Mouse (Mus musculus): ENCODE measurements around the gene Trpv3. TPM values are rescaled to one million over a fixed set of nuclear protein-coding genes. Genes with fewer than 3 reads are reported as not detected.
A peak's percentile ranks its signal among the peaks of the same experiment; 100 is the strongest.

The Trpv3 gene
- polyA plus RNA-seq (2017; shearing (Covaris generic)), result not detected

GRCm38 (mm10) chr11:73267267-73267666 is at the start of gene Trpv3:
Trpv3 (plus strand) TSS chr11:73267388.
- no peak for ATAC-seq

DNA sequence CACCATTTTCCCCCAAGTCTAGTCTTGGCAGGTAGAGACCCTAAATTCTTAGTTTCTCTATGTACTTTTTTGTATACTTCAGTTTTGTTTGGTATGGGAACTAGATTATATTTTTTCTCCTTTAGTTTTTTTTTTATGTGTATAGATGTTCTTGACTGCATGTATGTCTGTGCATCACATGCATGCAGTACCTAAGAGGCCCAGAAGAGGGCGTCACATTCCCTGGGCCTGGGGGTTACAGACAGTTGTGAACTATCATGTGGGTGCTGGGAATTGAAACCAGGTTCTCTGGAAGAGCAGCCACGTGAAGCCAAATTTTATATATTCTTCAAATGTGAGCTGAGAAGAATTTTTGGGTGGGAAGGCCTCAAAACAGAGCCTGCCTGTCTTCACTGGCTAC is 47.5 kb upstream of the Trpv3 start:
- ATAC-seq, result no peak

DNA sequence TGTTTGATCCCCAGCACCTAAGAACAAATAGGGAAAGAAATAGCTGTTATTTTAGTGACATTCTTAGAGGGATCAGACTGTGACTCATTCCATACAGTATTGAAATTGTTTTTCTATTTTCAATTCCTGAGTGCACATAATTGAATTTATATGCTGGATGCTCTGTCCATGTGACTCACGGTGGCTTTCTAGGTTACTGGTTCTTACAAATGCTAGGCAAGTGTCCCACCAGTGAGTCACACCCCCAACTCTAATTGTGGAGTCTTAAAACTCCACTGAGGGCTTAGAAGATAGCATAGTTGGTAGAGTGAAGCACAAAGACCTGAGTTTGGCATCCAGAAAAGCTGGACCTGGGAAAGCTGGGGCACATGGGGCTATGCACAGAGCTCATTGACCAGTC is 46.5 kb upstream of the Trpv3 start:
- ATAC-seq, result no peak

DNA sequence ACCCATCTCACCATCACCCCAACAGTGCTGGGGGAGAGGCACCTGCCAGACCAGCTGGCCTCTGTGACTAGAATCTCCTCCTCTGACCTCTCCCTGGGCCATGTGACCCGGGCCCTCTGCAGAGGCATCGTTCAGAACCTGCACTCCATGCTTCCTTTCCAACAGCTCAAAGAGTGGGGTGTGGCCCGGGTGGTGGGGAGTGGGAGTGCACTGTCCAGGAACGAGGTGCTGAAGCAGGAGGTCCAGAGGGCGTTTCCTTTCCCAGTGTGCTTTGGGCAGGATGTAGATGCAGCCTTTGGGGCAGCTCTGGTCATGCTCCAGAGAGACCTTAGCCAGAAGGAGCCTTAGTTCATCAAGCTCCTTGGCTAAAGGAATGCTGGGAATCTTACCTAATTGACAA is 44.3 kb upstream of the Trpv3 start:
- ATAC-seq, result no peak

DNA sequence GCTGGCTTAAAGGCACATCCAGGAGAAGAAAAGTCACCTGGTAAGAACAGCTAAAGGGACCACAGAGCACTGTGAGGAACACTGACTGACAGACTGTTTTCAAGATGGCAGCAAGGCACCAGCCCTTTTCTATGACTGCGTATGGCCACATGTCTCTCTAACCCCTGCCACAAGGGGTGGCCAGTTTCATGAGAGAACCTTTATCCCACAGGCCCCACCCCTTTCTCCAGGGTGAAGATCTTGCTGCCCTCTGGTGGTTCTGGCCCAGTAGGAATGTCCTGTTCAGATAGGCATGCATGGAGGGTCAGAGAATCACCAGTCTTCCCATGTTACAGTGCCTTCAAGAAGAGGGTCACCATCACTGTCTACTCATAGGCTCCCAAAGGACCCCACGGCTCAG is 43.2 kb upstream of the Trpv3 start:
- ATAC-seq, result no peak

DNA sequence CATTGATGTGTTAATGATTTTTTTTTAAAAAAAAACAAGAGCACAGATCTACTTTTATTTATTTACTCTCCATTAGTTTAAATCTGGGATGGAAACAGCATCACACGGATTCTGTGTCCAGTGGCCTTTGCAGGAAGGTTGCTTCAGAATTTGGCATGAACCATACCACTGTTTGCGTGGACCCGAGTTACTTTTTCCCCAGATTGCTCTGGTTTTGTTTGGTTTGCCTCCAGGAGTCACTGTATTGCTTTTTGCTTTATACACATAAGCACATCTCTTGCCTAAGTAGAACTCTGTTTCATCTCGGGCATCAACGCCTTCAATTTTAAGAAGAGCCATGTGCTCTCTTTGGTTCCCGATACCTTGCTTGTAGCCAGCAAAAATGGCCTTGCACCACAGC is 41.3 kb upstream of the Trpv3 start:
- ATAC-seq, result no peak

DNA sequence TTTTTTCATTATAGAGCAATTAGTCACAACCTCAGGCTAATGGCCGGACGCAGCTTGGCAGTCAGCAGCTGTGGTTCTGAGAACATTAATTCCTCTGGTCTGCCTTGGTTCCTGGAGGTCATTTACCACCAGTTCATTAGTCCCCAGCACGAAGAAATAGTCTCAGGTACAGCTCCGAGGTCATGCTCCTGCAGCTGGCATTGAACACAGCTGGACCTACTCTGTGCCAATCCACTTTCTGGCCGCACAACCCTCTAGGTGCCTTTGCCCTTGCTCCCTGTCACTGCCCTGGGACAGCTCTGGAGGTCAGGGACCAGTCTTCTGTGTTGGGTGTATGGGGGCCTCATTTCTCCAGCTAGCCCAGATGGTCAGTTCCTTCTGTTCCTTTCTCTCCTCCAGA is 38.3 kb upstream of the Trpv3 start:
- ATAC-seq, result no peak

- no peak for ATAC-seq
Observed at GRCm38 (mm10) chr11:73230081-73230480, 37.1 kb upstream of the Trpv3 start.

DNA sequence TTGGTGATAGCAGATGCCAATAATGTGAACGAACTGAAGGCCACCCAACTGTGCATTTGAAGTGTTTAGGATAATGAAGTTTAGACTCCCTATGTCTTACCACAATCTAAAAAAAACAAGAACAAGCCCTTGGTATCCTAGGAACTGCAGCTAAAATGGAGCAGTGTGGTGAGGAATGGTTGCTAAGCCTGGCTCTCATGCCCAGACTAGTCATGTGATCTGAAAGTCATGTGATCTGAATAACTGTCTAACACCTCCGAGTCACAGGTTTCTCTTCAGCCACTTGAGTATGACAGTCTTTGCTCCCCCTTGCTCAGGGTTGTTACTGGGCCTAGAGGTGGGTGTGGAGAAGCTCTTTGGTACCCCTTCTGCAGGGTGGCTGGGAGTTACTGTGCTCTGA is 34.7 kb upstream of the Trpv3 start:
- ATAC-seq, result no peak

DNA sequence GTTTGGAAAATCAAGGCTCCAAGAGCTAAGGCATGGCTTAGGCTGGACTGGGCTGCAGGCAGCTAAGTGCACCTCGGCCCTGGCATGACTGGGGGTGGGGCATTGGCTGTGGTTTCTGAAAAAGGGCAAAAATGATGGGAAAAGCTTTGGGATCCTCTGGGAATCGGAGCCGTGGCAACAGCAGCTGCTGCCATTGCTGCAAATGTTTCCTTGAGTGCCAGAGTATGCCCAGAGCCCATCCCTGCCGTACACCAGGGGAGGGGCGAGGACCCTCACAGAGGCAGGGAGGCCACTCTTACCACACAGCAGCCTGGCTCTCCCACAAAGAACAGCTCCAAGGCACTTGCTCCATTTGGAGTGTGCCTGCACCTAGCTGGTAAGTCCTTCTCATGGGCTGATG is 33.2 kb upstream of the Trpv3 start, which contains the start of gene Trpv1:
TSS of gene Trpv1 (plus strand) at position 301 of the 400 bp plus-strand sequence.
- ATAC-seq, result no peak

DNA sequence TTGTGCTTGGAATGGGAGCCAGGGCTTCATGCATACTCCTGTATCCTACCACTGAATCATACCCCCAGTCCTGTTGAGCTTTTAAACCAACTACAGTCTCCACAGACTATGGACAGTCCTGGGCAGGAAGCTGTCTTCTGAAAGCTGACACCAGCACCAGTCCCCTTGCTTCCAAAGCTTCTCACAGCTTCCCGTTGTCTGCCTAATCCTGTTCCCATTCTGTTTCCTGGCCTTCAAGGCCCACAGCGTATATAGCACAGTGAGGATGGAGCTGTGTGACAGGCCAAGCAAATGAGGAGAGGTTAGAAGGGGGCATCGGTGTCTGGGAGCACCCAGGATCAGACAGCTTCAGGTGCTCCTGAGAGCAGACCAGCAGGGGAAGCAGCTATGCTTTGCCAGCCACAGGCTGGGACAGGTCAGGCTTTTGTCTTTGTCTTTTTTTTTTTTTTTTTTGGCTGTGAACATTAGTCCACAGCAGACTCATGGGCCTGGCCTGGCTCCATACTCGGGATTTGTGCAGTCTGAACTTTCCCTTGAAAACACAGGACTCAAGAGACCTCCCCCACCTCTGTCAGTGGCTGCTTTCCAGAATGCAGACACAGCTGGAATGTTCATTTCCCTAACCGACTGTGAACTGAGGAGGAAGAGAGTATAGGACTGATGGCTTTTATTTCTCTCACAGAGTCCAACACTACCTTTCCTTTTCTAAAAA is 31.0 kb upstream of the Trpv3 start:
- ATAC-seq, result no peak

- no peak for ATAC-seq
Observed at GRCm38 (mm10) chr11:73236731-73237130, 30.5 kb upstream of the Trpv3 start.

GRCm38 (mm10) chr11:73242199-73242598 is 25.0 kb upstream of the Trpv3 start:
- no peak for ATAC-seq

DNA sequence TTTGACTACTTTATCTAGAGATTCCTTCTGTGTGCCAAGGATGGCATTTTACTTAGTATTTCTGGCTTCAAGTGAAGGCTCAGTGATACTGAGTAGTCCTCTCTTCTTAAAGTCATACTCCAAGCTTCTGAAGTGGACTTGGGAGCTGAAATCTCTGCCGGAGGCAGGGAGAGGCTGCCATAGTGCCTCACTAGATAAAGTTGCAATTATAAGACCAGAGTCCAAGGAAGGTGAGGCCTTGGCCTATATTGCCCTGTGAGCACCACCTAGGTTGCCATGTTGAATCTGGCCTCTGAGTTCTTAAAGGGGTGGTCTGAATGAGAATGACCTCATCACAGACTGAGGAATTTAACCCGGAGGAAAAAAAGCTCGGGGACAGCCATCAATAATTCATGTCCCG is 24.4 kb upstream of the Trpv3 start:
- ATAC-seq, result no peak

- no peak for ATAC-seq
Observed at GRCm38 (mm10) chr11:73257362-73257945, 9.7 kb upstream of the Trpv3 start.

DNA sequence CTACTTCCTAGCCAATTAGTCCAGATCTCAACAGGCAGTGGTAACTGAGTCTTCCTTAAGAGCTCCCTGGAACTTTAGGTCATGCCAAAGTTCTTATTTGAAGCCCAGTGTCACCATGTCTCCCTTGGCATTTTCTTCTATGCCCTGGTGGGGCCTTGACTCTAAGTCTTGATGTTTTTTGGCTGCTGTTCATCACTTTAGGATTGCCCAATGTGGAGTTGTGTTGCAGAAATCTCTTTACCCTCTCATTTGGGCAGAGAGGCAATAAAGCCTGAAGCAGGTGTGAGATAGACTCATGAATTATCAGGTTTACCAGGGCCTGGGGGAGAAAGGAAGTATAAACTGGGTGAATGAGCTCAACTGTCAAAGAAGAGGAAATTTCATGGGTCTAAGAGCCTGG is 8.5 kb upstream of the Trpv3 start:
- no peak for ATAC-seq

GRCm38 (mm10) chr11:73260457-73260856 is 6.7 kb upstream of the Trpv3 start:
- ATAC-seq, result no peak

DNA sequence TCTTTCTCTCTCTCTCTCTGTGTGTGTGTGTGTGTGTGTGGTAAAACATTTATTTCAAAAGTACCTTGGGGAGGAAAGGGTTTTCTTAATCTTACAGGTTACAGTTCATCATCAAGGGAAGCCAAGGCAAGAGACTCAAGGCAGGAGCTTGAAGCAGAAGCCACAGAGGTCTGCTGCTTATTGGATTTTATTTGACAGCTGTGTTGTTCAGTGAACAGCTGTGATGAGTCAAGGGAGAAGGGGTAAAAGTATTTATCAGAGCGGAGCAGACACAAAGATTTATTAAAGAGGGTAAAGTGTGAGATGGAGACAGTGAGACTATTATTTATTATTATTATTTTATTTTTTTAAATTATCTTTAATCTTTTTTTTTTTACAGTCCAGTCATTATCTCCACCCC is 5.8 kb upstream of the Trpv3 start:
- no peak for ATAC-seq

GRCm38 (mm10) chr11:73274821-73275220 is 7.6 kb downstream of the Trpv3 start:
- no peak for ATAC-seq

- ATAC-seq, result no peak
Observed at GRCm38 (mm10) chr11:73280710-73281109, 13.5 kb downstream of the Trpv3 start.

- peak; percentile 65 for ATAC-seq
Observed at GRCm38 (mm10) chr11:73281528-73282027, 14.4 kb downstream of the Trpv3 start.

GRCm38 (mm10) chr11:73283369-73283768 is 16.2 kb downstream of the Trpv3 start:
- no peak for ATAC-seq

- ATAC-seq, result no peak
Observed at GRCm38 (mm10) chr11:73283926-73284325, 16.7 kb downstream of the Trpv3 start.

DNA sequence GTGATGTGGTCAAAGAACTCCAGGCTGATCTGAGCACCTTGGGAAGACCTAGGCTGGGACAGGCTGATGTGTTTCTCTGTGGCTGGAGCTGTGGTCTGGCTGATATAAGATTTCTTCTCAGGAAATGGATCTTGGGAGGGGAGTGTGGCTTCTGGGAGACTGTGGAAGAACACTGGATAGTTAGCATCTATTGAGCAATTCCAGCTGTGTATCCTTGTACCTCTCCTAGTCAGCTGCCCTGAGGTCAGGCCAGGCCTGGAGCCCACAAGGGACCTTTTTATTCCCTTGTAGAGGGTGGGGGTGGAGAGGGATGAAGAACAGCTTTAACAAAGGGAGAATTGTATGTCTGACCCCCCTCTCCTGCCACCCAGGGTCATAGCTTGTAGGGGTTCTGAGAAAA is 17.2 kb downstream of the Trpv3 start:
- no peak for ATAC-seq

GRCm38 (mm10) chr11:73289621-73290020 is 22.4 kb downstream of the Trpv3 start:
- ATAC-seq, result no peak
